Mouse (Mus musculus): ENCODE results near the gene Cnbp.

DNA sequence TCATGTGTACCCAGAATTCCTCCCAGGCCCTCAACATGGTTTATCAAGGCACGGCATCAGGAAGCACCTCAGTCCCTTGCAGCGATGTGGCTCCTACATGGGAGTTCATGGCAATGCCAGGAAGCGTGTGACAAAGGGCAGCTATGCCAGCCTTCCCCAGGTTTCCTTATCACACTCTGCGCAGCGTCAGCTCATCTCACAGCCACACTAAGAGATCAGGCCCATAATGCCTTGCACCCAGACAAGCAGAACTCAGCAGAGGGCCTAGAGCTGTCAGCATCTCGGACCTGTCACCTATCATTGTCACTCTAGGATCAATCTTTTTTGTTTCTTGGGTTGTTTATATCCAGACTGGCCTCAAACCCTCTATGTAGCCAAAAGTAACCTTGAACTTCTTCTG lies 51.3 kb downstream of the Cnbp start:
- TF ChIP-seq CTCF (IDR thresholded peaks at IDR 0.05; ENCODE audit: extremely low read depth, insufficient read depth, insufficient read length, insufficient replicate concordance) (no peak), POLR2A (IDR thresholded peaks at IDR 0.05; ENCODE audit: low read depth, low read length) (no peak)

Measured in spleen, adult 2 months (tissue).